Mouse (Mus musculus): Measurements from ENCODE around the gene Cxcl17. TPM values are rescaled to one million over a fixed set of nuclear protein-coding genes. Genes with fewer than 3 reads are reported as not detected.
A peak's percentile ranks its signal among the peaks of the same experiment; 100 is the strongest.
"Not testable (repeated sequence)": the region's sequence is repeated elsewhere in the genome, so short reads cannot be mapped to it uniquely, and the experiment has no call there.

Gene Cxcl17
- total RNA-seq (2021) = not detected

GRCm38 (mm10) chr7:25412833-25413441, at the start of gene Cxcl17:
Gene Cxcl17, minus strand, starts transcription at chr7:25412886.
- no peak for DNase-seq (ENCODE audit: extremely low spot score in 1 of 2, low spot score in 2 of 2)

GRCm38 (mm10) chr7:25462033-25462337, 49.3 kb upstream of the Cxcl17 start:
- intact Hi-C loops (cut with DNase I); DNase-seq (ENCODE audit: extremely low spot score in 1 of 2, low spot score in 2 of 2): not testable (repeated sequence)

More at GRCm38 (mm10) chr7:25412833-25413441, at the start of gene Cxcl17:
- intact Hi-C loops (cut with DNase I) = no loop called here

GRCm38 (mm10) chr7:25461336-25462032, 48.8 kb upstream of the Cxcl17 start:
- intact Hi-C loops (cut with DNase I) = not testable (repeated sequence)
- DNase-seq (ENCODE audit: extremely low spot score in 1 of 2, low spot score in 2 of 2) = peak; percentile 37 to 39

GRCm38 (mm10) chr7:25452103-25452502, 39.4 kb upstream of the Cxcl17 start:
- intact Hi-C loops (cut with DNase I) = no loop called here
- DNase-seq (ENCODE audit: extremely low spot score in 1 of 2, low spot score in 2 of 2) = no peak

GRCm38 (mm10) chr7:25449913-25450890, 37.5 kb upstream of the Cxcl17 start:
- DNase-seq (ENCODE audit: extremely low spot score in 1 of 2, low spot score in 2 of 2) = no peak
- intact Hi-C loops (cut with DNase I) = no loop called here

- DNase-seq (ENCODE audit: extremely low spot score in 1 of 2, low spot score in 2 of 2) = no peak
- intact Hi-C loops (cut with DNase I) = no loop called here
These were observed 28.1 kb upstream of the Cxcl17 start for GRCm38 (mm10) chr7:25440816-25441153.

GRCm38 (mm10) chr7:25439978-25440815, 27.5 kb upstream of the Cxcl17 start:
- DNase-seq (ENCODE audit: extremely low spot score in 1 of 2, low spot score in 2 of 2) = no peak
- intact Hi-C loops (cut with DNase I) = no loop called here

- intact Hi-C loops (cut with DNase I) = no loop called here
- DNase-seq (ENCODE audit: extremely low spot score in 1 of 2, low spot score in 2 of 2) = no peak
These were observed 26.6 kb upstream of the Cxcl17 start for GRCm38 (mm10) chr7:25439124-25439822.

GRCm38 (mm10) chr7:25436704-25437103, 24.0 kb upstream of the Cxcl17 start:
- no peak for DNase-seq (ENCODE audit: extremely low spot score in 1 of 2, low spot score in 2 of 2)
- intact Hi-C loops (cut with DNase I) = no loop called here

- intact Hi-C loops (cut with DNase I) = no loop called here
- peak in 1 of 2 experiments; percentile 34 for DNase-seq (ENCODE audit: extremely low spot score in 1 of 2, low spot score in 2 of 2)
These were observed 23.5 kb upstream of the Cxcl17 start for GRCm38 (mm10) chr7:25436226-25436625.

- intact Hi-C loops (cut with DNase I) = no loop called here
- DNase-seq (ENCODE audit: extremely low spot score in 1 of 2, low spot score in 2 of 2) = no peak
These were observed 22.8 kb upstream of the Cxcl17 start for GRCm38 (mm10) chr7:25435546-25435851.

GRCm38 (mm10) chr7:25434654-25435545, 22.2 kb upstream of the Cxcl17 start:
- intact Hi-C loops (cut with DNase I) = no loop called here
- DNase-seq (ENCODE audit: extremely low spot score in 1 of 2, low spot score in 2 of 2) = no peak

- intact Hi-C loops (cut with DNase I) = no loop called here
These were observed 21.3 kb upstream of the Cxcl17 start for GRCm38 (mm10) chr7:25433781-25434560.

GRCm38 (mm10) chr7:25433007-25433541, 20.4 kb upstream of the Cxcl17 start:
- intact Hi-C loops (cut with DNase I) = no loop called here
- peak in 1 of 2 experiments; percentile 44 for DNase-seq (ENCODE audit: extremely low spot score in 1 of 2, low spot score in 2 of 2)

More at GRCm38 (mm10) chr7:25433781-25434560, 21.3 kb upstream of the Cxcl17 start:
- DNase-seq (ENCODE audit: extremely low spot score in 1 of 2, low spot score in 2 of 2) = no peak

GRCm38 (mm10) chr7:25432381-25432780, 19.7 kb upstream of the Cxcl17 start:
- DNase-seq (ENCODE audit: extremely low spot score in 1 of 2, low spot score in 2 of 2) = no peak
- intact Hi-C loops (cut with DNase I) = no loop called here

Measured in left cerebral cortex, postnatal 10 days (tissue).